Mouse (Mus musculus): ENCODE data around the gene Cdc42se2. TPM values are rescaled to one million over a fixed set of nuclear protein-coding genes. Genes with fewer than 3 reads are reported as not detected.
A peak's percentile ranks its signal among the peaks of the same experiment; 100 is the strongest.

The Cdc42se2 gene
- polyA plus RNA-seq, 1 experiment = 199 TPM

DNA sequence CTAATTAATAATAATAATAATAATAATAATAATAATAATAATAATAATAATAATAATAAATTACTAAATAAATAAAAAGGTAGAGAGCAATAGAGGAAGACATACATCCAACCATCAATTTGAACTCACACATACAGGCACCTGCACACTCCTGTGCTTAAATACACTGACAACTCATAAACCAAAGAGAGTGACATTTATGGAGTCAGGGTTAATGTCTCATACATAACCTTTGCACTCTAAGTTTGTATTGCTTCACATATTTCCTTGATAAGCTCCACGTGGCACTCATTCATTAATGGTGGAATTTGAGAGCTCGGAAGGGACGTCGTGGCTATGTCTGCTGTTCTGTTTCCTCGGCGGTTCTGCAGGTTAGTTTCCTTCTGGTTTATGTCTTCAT is 15.1 kb upstream of the Cdc42se2 start:
- Histone ChIP-seq H3K4me3 (ENCODE audit: insufficient read depth, low read depth, low read length) (no peak overlapping the region), H3K27ac (ENCODE audit: insufficient read depth, low read depth, low read length) (no peak overlapping the region), H3K4me1 (ENCODE audit: control insufficient read depth, insufficient read depth, low read length) (peaks cover 3% of the 10 kb centered on the region; the same call in 1 of the 2 replicates)
- TF ChIP-seq POLR2A (IDR thresholded peaks at IDR 0.05; ENCODE audit: insufficient read depth, low read depth, low read length) = no peak
- TF ChIP-seq CTCF (IDR thresholded peaks at IDR 0.05; ENCODE audit: insufficient read depth, low read depth, low read length) = no peak
- 87% methylated on average over 6 of the region's 6 CpGs for WGBS

DNA sequence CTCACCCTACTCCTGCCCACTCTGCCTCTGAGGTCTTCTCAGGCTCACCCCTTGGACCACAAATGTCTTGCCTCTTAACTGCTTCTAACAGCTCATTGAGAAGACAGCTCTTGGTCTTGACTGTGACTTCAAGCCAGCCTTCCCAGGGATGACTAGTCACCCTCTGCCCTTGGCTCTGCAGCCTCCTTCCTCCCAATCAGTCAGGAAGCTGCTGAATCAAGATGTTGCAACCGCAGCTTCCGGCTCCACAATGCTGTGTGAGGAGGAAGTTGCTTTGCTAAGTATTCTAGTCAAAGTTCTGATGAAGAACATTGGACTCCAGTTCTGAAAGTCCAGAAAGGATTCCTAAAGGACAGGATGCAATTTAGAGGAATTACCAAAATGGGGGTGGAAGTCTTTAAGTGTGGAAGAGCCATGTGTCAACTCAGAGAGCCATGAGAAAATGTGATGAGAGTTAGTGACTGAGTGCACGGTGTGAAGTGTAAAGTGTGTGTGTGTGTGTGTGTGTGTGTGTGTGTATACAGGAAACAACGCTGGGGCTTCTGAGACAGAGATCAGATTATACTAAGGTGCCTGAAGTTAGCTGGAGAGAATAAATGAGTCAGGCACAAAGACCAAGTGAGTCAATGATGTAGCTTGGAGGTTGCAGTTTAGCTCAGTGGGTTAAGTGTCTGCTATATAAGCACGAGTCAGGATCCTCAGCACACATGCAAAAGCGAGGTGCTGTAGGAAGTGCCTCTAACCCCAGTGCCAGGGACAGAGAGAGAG is 14.5 kb upstream of the Cdc42se2 start:
- H3K4me1 ChIP-seq (ENCODE audit: control insufficient read depth, insufficient read depth, low read length) = peaks cover 3% of the 10 kb centered on the region; the same call in 1 of the 2 replicates
- no peak overlapping the region for H3K27ac ChIP-seq (ENCODE audit: insufficient read depth, low read depth, low read length)
- no peak overlapping the region for H3K4me3 ChIP-seq (ENCODE audit: insufficient read depth, low read depth, low read length)
- TF ChIP-seq CTCF (IDR thresholded peaks at IDR 0.05; ENCODE audit: insufficient read depth, low read depth, low read length) (no peak), POLR2A (IDR thresholded peaks at IDR 0.05; ENCODE audit: insufficient read depth, low read depth, low read length) (no peak)
- WGBS = 66% methylated on average over 6 of the region's 6 CpGs

DNA sequence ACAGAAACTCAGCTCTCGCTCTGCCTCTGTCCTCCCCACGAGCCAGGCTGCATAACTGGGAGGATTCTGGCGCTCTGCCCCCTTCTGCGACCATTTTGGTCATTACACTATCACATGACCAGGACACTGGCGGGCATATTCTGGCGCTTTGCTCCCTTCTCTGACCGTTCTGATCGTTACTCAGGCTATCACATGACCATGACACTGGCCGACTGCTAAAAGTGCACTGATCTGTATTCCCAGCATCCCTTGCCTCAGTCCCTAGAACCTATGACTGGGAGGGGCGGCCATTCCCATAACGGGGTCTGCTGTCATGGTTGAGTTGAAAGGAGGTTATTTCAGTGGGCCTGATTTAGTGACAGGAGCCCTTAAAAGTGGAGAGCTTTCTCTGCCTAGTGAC is 9.1 kb upstream of the Cdc42se2 start:
- H3K4me3 ChIP-seq (ENCODE audit: insufficient read depth, low read depth, low read length) = no peak overlapping the region
- no peaks in the 10 kb centered on the region for H3K4me1 ChIP-seq (ENCODE audit: control insufficient read depth, insufficient read depth, low read length)
- H3K27ac ChIP-seq (ENCODE audit: insufficient read depth, low read depth, low read length) = no peak overlapping the region
- 80% methylated on average over 11 of the region's 11 CpGs for WGBS
- TF ChIP-seq CTCF (IDR thresholded peaks at IDR 0.05; ENCODE audit: insufficient read depth, low read depth, low read length) (no peak), POLR2A (IDR thresholded peaks at IDR 0.05; ENCODE audit: insufficient read depth, low read depth, low read length) (no peak)

DNA sequence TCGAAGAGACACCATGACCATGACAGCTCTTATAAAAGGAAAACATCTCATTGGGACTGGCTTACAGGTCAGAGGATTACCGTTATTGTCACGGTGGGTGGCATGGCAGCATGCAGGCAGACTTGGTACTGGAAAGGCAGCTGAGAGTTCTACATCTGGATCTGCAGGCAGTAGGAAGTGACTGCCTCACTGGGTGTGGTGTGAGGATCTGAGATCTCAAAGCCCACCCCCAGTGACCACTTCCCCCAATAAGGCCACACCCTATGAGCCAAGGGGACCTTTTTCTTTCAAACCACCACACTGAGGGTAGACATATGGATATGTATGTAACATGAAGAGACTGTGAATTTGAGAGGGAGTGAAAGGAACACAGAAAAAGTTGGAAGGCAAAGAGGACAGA is 7.2 kb upstream of the Cdc42se2 start:
- Histone ChIP-seq H3K27ac (ENCODE audit: insufficient read depth, low read depth, low read length) (no peak overlapping the region), H3K4me3 (ENCODE audit: insufficient read depth, low read depth, low read length) (no peak overlapping the region), H3K4me1 (ENCODE audit: control insufficient read depth, insufficient read depth, low read length) (no peaks in the 10 kb centered on the region)
- TF ChIP-seq CTCF (IDR thresholded peaks at IDR 0.05; ENCODE audit: insufficient read depth, low read depth, low read length) = no peak
- no peak for TF ChIP-seq POLR2A (IDR thresholded peaks at IDR 0.05; ENCODE audit: insufficient read depth, low read depth, low read length)
- 83% methylated on average over 3 of the region's 3 CpGs for WGBS

DNA sequence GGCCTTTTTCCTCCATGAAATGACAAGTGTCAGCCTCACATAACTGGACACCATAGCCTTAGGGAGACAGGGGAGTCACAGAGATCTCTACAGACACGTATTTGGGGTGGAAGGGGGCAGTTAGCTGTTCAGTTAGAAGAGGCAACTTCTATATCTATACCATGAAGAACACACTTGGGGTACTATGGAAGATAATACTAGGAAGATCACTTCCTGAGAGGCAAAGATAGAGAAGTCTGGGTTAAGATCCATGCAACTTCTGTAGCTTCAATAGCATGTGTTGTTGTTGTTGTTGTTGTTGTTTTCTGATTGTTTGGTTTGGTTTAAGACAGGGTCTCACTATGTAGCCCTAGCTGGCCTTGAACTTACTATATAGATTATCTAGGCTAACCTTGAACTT is 5.7 kb upstream of the Cdc42se2 start:
- Histone ChIP-seq H3K4me3 (ENCODE audit: insufficient read depth, low read depth, low read length) (no peak overlapping the region), H3K4me1 (ENCODE audit: control insufficient read depth, insufficient read depth, low read length) (no peaks in the 10 kb centered on the region), H3K27ac (ENCODE audit: insufficient read depth, low read depth, low read length) (no peak overlapping the region)
- no peak for TF ChIP-seq POLR2A (IDR thresholded peaks at IDR 0.05; ENCODE audit: insufficient read depth, low read depth, low read length)
- TF ChIP-seq CTCF (IDR thresholded peaks at IDR 0.05; ENCODE audit: insufficient read depth, low read depth, low read length) = no peak
- WGBS = 76% methylated on average over 1 of the region's 1 CpGs

DNA sequence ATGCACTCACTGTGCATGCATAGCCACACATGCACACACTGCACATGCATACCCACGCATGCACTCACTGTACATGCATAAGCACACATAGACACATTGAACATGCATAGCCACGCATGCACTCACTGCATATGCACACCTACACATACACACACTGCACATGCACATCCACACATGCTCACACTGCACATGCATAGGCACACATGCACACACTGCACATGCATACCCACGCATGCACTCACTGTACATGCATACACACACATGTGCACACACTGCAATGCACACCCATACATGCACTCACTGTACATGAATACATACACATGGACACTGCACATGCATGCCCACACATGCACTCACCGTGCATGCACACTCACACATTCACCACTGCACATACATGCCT is 4.0 kb upstream of the Cdc42se2 start:
- TF ChIP-seq CTCF (IDR thresholded peaks at IDR 0.05; ENCODE audit: insufficient read depth, low read depth, low read length) = no peak
- TF ChIP-seq POLR2A (IDR thresholded peaks at IDR 0.05; ENCODE audit: insufficient read depth, low read depth, low read length) = no peak
- Histone ChIP-seq H3K4me1 (ENCODE audit: control insufficient read depth, insufficient read depth, low read length) (no peaks in the 10 kb centered on the region), H3K27ac (ENCODE audit: insufficient read depth, low read depth, low read length) (peak overlapping the region; percentile 2; the same call in 1 of the 2 replicates), H3K4me3 (ENCODE audit: insufficient read depth, low read depth, low read length) (no peak overlapping the region)
- 95% methylated on average over 4 of the region's 4 CpGs for WGBS

DNA sequence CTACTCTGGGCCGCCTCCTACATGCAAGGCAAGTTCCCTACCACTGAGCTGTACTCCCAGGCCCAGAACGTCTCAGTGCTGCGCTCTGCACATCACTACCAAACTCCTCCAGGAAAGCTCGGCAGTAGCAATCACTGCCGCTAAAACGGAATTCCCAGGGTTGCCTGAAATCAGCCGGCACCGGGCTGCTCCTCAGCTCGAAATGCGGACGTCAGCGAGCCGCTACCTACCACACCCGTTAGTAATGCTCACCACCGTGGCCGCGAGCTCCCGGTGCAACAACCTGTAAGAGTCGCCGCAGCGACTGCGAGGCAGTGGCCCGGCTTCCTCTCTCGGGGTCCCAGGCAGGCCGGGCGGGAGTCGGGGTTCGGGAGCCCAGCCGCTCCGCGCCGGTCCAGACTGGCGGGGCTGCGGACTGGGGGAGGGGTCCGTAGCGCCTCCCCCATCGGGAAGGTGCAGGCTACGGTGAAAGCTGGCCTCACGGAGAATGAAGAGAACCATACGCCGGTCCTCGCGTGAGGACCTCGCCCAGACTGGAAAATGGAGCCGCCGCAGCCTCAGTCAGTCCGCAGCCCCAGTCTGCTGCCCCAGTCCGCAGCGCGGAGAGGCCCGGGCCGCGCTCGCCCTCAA is 502 bp downstream of the Cdc42se2 start:
- under 1% methylated on average over 54 of the region's 54 CpGs for WGBS
- TF ChIP-seq POLR2A (IDR thresholded peaks at IDR 0.05; ENCODE audit: insufficient read depth, low read depth, low read length) (no peak), CTCF (IDR thresholded peaks at IDR 0.05; ENCODE audit: insufficient read depth, low read depth, low read length) (no peak)
- peak overlapping the region; percentile 78 for H3K4me3 ChIP-seq (ENCODE audit: insufficient read depth, low read depth, low read length)
- H3K4me1 ChIP-seq (ENCODE audit: control insufficient read depth, insufficient read depth, low read length) = 0 out of 2 replicates have a peak, but pooled peaks cover 2% of the 10 kb centered on the region
- H3K27ac ChIP-seq (ENCODE audit: insufficient read depth, low read depth, low read length) = peak overlapping the region; percentile 75

DNA sequence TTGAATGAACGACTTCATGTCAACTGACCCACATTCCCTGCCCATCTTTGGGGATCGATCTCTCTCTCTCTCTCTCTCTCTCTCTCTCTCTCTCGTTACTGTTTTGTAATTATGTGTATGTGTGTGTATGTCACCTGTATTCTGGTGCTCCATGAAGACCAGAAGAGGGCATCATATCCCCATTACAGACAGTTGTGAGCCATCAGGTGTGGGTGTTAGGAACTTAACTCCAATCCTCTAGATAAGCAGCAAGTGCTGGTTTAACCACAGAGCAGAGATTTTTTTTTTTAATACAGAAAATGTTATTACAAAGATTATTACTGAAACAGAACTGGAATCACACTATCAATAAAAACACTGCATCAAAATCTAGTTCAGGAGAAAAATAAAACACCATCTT is 1.9 kb downstream of the Cdc42se2 start:
- Histone ChIP-seq H3K4me1 (ENCODE audit: control insufficient read depth, insufficient read depth, low read length) (0 out of 2 replicates have a peak, but pooled peaks cover 2% of the 10 kb centered on the region), H3K27ac (ENCODE audit: insufficient read depth, low read depth, low read length) (no peak overlapping the region), H3K4me3 (ENCODE audit: insufficient read depth, low read depth, low read length) (no peak overlapping the region)
- WGBS = 77% methylated on average over 3 of the region's 3 CpGs
- TF ChIP-seq POLR2A (IDR thresholded peaks at IDR 0.05; ENCODE audit: insufficient read depth, low read depth, low read length) (no peak), CTCF (IDR thresholded peaks at IDR 0.05; ENCODE audit: insufficient read depth, low read depth, low read length) (no peak)

DNA sequence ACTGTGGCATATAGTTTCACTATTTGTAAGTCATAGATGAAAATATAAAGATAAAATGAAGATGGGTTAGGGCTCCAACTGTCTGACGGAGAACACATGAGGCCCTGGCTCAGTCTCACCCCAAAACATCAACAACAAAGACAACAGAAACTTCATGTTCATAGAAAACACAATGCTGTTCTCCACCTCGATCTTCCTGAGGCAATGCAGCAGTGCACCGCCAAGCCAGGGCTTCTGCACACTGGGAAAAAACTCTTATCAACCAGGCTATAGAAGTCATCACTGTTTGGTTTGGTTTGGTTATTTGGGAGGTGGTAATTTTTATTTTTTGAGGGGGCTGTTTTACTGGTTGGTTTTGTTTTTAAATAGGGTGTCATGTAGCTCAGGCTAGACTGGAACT is 3.0 kb downstream of the Cdc42se2 start:
- no peak overlapping the region for H3K4me3 ChIP-seq (ENCODE audit: insufficient read depth, low read depth, low read length)
- no peak for TF ChIP-seq CTCF (IDR thresholded peaks at IDR 0.05; ENCODE audit: insufficient read depth, low read depth, low read length)
- TF ChIP-seq POLR2A (IDR thresholded peaks at IDR 0.05; ENCODE audit: insufficient read depth, low read depth, low read length) = no peak
- H3K4me1 ChIP-seq (ENCODE audit: control insufficient read depth, insufficient read depth, low read length) = 0 out of 2 replicates have a peak, but pooled peaks cover 2% of the 10 kb centered on the region
- 76% methylated on average over 3 of the region's 3 CpGs for WGBS
- no peak overlapping the region for H3K27ac ChIP-seq (ENCODE audit: insufficient read depth, low read depth, low read length)
